Mouse (Mus musculus) erythroblast, adult 5-6 weeks (primary cell): ENCODE data around the gene Eif3b. TPM values are rescaled to one million over a fixed set of nuclear protein-coding genes. Genes with fewer than 3 reads are reported as not detected.
"Not testable (repeated sequence)": the region's sequence is repeated elsewhere in the genome, so short reads cannot be mapped to it uniquely, and the experiment has no call there.

Source experiments
- ATAC-seq: replicated peaks from 2 replicates; pipeline ENCODE4 v1.8.0; 2016; ENCODE audit warnings: moderate number of reproducible peaks, mild to moderate bottlenecking, moderate TSS enrichment, inconsistent platforms; ENCODE audit not compliant: poor library complexity, low FRiP score, severe bottlenecking
- total RNA-seq, 2 experiments: library from RNA; stranded (forward) in 1 of 2; stranded (reverse) in 1 of 2; fragments of 150-400 nt in 1 of 2; fragments of 200-764, 138-1000 nt in 1 of 2; gene quantifications; 2 replicates each; pipeline versions ENCODE4 v1.2.3 to v1.2.4; 2015 to 2017; ENCODE audit warnings: low replicate concordance in 2 of 2

The Eif3b gene
- total RNA-seq, 2 experiments from 2014 or later = 17.0 to 58.0 TPM

- no peak for ATAC-seq
Observed at GRCm38 (mm10) chr5:140391981-140392380, 27.1 kb upstream of the Eif3b start.

DNA sequence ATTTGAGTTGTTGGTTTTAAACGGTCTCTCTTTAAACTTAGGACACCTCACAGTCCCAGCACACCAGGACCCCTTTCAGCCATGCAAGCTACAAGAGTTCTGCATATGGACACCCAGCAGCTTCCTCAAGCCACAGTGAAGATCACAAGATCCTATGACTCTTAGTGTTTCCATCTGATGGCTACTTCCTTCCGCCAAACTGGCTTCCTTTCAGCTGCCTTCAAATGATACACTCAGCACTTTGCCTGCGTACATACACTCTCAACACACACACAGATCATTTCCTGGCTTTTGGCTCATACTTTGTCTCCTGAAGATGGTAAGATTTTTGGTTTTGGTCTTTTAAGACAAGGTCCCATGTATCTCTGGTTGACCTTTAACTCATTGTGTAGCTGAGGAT lies 26.4 kb upstream of the Eif3b start:
- ATAC-seq = no peak

DNA sequence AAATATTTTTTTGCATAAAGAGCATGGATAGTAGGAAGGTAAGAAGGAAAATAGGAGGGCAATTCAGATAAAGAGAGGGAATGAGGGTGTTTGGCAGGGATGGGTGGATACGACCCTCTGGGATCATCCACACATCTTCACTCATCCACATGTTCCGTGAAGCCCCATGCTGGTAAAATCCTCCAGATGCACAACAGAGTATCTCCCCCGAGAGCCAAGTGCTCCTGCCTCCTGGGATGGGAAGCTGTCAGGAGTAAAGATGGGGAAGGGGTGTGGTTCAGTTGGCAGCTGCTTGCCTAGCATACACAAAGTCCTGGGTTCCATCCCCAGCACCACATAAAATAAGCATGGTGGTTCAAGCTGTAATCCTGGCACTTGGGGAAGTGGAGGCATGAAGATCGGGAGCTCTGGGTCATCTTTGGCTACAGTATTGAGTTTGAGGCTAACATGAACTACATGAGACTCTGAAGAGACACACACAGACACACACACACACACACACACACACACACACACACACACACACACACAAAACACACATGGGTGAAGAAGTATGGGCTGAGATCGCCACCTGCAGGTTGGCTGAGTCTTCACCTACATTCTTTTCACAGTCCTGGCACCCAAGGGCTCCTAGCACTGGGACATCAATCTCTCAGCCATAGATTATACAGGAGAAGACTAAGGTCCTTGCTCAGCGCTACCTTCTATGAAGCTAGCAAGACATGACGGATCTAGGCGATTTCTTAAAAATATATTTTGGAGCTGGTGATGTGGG lies 22.8 kb upstream of the Eif3b start:
- ATAC-seq = 0 out of 2 replicates have a peak, but pooled peaks have one; percentile 30

- ATAC-seq = no peak
Observed at GRCm38 (mm10) chr5:140402640-140403270, 16.4 kb upstream of the Eif3b start.

GRCm38 (mm10) chr5:140405126-140405525 lies 14.0 kb upstream of the Eif3b start:
- ATAC-seq = no peak

GRCm38 (mm10) chr5:140406666-140407065 lies 12.5 kb upstream of the Eif3b start:
- ATAC-seq = no peak

DNA sequence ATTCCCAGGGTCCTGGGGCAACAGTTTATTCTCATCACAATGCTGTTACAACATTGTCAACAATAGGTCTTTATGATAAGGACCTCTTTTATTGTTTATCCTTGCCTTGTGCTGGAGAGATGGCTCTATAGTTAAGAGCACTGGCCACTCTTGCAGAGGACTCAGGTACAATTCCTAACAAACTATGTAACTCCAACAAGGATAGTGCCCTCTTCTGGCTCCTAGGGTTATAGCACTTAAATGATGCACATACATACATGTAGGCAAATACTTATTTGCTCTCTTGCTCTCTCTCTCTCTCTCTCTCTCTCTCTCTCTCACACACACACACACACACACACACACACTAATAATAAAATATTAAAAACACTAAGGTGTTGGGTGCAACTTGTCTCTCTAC lies 10.3 kb upstream of the Eif3b start:
- ATAC-seq = no peak

DNA sequence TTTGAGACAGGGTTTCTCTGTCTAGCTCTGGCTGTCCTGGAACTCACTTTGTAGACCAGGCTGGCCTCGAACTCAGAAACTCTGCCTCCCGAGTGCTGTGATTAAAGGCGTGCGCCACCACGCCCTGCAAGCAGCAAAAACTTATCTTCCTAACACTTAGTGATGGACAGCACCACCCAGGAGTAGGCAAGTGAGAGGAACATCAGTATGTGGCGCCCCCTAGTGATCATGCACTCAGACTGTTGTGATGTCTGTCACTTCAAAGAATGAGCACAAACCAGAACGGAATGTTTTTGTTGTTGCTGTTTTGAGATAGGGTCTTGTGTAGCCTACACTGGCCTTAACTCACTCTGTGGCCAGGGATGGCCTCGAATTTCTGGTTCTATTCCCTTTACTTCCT lies 7.8 kb upstream of the Eif3b start:
- peak; percentile 72 for ATAC-seq

- ATAC-seq = no peak
Observed at GRCm38 (mm10) chr5:140414647-140415046, 4.5 kb upstream of the Eif3b start.

DNA sequence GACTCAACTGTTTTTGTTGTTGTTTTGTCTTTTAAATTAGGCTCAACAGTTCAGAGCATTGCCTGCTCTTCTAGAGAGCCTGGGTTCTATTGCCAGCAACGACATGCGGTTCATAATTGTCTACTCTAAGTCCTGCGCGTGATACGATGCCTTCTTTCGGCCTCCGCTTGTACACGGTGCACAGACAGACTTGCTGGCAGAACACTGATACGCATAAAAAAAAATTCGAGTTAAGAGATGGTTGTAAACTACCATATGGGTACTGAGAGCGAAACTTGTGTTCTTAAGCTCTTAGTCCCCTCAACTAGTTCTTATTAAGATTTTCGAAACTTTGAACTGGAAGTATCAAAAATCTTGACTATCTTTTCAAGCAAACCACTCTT lies 1.0 kb upstream of the Eif3b start:
- ATAC-seq = peak; percentile 4; the same call in 1 of the 2 replicates

DNA sequence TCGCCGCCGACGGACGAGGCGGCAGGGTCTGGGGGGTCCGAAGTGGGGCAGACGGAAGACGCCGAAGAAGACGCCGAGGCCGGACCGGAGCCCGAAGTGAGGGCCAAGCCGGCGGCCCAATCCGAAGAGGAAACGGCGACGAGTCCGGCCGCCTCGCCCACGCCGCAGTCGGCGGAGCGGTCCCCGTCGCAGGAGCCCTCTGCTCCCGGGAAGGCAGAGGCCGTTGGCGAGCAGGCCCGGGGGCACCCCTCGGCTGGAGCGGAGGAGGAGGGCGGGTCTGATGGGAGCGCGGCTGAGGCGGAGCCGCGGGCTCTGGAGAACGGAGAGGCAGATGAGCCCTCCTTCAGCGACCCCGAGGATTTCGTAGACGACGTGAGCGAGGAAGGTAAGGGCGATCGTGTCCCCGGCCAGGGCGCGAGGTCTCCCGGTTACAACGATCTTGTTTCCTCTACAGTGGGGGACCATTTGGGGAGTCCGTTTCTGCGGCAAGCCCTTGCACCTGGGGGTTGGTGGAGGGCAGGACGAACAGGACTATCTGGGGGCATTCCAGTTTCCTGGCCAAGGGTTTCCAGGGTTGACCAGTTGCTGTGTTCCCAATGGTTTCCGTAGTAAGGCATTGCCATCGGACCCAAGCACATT lies 433 bp downstream of the Eif3b start:
- peak; percentile 45 for ATAC-seq

GRCm38 (mm10) chr5:140420616-140421015 lies 1.5 kb downstream of the Eif3b start:
- peak; percentile 33 for ATAC-seq

DNA sequence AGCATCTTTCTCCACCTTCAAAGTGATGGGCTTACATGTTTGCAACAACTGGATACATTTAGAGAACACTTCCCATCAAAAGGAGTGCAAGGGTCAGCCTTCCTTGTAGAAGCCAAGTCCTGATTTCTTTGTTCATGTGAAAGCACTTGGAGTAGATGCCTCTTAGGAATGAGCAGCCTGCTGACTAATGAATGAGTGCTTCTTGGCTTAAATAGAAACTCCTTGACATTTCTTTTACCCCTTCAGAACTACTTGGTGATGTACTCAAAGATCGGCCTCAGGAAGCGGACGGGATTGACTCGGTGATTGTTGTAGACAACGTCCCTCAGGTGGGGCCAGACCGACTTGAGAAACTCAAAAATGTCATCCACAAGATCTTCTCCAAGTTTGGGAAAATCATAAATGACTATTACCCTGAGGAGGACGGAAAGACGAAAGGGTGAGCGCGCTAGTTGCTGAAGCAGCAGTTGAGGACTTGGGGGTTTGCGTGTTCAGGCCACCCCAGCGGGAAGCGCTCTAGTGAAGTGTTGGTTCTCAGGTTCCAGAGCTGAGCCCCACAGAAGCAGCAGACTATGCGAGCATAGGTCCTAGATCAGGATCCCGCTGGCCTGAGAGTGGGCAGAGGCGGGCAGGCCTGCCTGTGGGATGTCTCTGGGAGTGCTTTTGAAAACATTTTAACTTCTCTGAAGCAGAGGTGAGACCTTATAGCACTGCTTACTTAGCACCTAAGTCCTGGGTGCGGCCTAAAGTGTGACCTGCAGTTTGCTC lies 6.1 kb downstream of the Eif3b start:
- no peak for ATAC-seq

GRCm38 (mm10) chr5:140439117-140439516 lies 20.0 kb downstream of the Eif3b start:
- not testable (repeated sequence) for ATAC-seq

GRCm38 (mm10) chr5:140441406-140441805 lies 22.3 kb downstream of the Eif3b start:
- ATAC-seq = no peak

- no peak for ATAC-seq
Observed at GRCm38 (mm10) chr5:140444012-140444411, 24.9 kb downstream of the Eif3b start.

DNA sequence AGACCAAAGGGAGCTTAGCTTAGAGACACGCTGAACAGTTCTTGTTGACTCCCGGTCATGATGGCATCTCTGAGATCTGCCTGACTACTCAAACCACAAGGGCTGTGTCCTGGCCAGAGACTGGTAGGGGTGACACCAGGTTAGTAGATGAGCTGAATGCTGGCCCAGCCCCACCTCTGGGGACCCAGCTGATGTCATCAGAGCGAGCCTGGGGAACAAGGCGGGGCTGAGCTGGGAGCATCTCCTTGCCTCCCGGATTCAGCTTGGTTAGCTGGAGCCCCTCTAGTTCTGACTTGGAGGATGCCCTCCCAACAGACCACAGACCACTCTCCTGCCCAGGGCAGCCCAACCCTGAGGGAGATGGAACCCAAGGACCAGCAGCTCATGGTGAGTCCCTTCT lies 26.2 kb downstream of the Eif3b start, which contains the start of gene Gm4869:
TSS of gene Gm4869 (plus strand) at position 301 of the 400 bp plus-strand sequence.
- no peak for ATAC-seq

DNA sequence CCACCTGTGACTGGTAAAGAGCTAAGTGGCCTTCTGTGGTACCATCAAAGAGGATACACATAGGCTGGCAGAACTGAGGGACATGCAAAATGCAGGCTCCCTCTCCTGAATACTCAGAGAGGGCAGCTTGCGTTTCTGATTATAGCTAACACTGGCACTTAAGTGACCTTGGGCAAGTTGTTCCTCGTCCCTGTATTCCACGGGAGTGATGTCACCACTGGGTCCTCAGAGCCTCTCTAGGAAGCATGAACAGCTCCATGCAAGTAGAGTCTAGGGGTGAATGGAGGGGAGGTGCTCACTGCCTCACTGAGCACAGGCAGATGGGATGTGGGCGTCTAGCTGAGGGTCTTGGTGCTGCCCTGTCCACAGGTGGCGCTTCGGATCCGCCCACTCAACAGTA lies 26.9 kb downstream of the Eif3b start:
- no peak for ATAC-seq

- ATAC-seq = no peak
Observed at GRCm38 (mm10) chr5:140454488-140454887, 35.4 kb downstream of the Eif3b start.

GRCm38 (mm10) chr5:140455466-140455865 lies 36.3 kb downstream of the Eif3b start:
- no peak for ATAC-seq
